Mouse (Mus musculus): ENCODE results near the gene Ggn. TPM values are rescaled to one million over a fixed set of nuclear protein-coding genes. Genes with fewer than 3 reads are reported as not detected.

Ggn gene
- 0.58 and 1.0 TPM in 2 replicates for polyA plus RNA-seq (2014; fragmentation: Nextera tagmentation; extraction: Ambion mirVana)

- Histone ChIP-seq H3K4me3 (ENCODE audit: low read depth, low read length) (peak within 1 kb of the TSS; percentile 56), H3K9me3 (ENCODE audit: control insufficient read depth, low read length) (no peaks in the 10 kb centered on the region), H3K4me2 (ENCODE audit: low read length) (peak within 1 kb of the TSS; percentile 64), H3K4me1 (replicated peaks; ENCODE audit: control insufficient read depth, insufficient read depth, low read length) (peaks cover 16% of the 10 kb centered on the region), H3K27ac (ENCODE audit: low read depth) (peak within 1 kb of the TSS; percentile 52; the same call in 1 of the 2 replicates), H3K27me3 (replicated peaks; ENCODE audit: control insufficient read depth, insufficient read depth, low read length) (peaks cover 37% of the 10 kb centered on the region), H3K36me3 (ENCODE audit: control insufficient read depth, insufficient read depth, low read length) (peaks cover 25% of the 10 kb centered on the region), H3K9ac (ENCODE audit: low read length) (peak within 1 kb of the TSS; percentile 44)
- DNase-seq (ENCODE audit: low spot score) (peak; percentile 92), ATAC-seq (replicated peaks; ENCODE audit: low FRiP score, low TSS enrichment, low read depth) (peak; percentile 75)
- 1% methylated on average over 30 of the region's 30 CpGs for WGBS
These were observed at the start of gene Ggn, which contains the start of gene Spred3 for GRCm38 (mm10) chr7:29170066-29170754. Ggn (plus strand) TSS chr7:29170210. Spred3 (minus strand) TSS chr7:29170411.

DNA sequence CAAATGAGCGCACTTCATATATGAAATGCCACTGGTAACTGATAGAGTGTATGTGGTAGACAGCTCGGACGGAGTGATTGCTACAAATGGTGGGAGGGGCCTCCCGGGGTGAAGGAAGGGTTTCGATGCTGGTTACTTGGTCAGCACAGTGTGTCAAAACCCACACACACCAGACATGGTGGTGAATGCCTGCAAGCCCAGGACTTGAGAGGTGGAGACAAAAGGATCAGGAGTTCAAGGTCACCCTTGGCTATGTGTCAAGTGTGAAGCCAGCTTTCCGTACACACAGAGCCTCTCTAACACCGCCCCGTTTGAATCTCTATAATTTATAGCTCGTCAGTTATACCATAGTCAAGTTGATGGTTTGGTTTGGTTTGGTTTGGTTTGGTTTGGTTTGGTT is 47.2 kb upstream of the Ggn start:
- Histone ChIP-seq H3K9me3 (ENCODE audit: control insufficient read depth, low read length) (no peaks in the 10 kb centered on the region), H3K27me3 (replicated peaks; ENCODE audit: control insufficient read depth, insufficient read depth, low read length) (no peaks in the 10 kb centered on the region), H3K4me1 (replicated peaks; ENCODE audit: control insufficient read depth, insufficient read depth, low read length) (peaks cover 11% of the 10 kb centered on the region; the same call in 1 of the 2 replicates), H3K36me3 (ENCODE audit: control insufficient read depth, insufficient read depth, low read length) (no peaks in the 10 kb centered on the region), H3K9ac (ENCODE audit: low read length) (no peak overlapping the region), H3K4me2 (ENCODE audit: low read length) (no peak overlapping the region), H3K27ac (ENCODE audit: low read depth) (no peak overlapping the region), H3K4me3 (ENCODE audit: low read depth, low read length) (no peak overlapping the region)
- WGBS, result 92% methylated on average over 9 of the region's 9 CpGs
- ATAC-seq (replicated peaks; ENCODE audit: low FRiP score, low TSS enrichment, low read depth), result no peak
- DNase-seq (ENCODE audit: low spot score), result no peak

- no peak overlapping the region for H3K27ac ChIP-seq (ENCODE audit: low read depth)
- WGBS, result 46% methylated on average over 5 of the region's 5 CpGs
- DNase-seq (ENCODE audit: low spot score), result no peak
- no peaks in the 10 kb centered on the region for H3K27me3 ChIP-seq (replicated peaks; ENCODE audit: control insufficient read depth, insufficient read depth, low read length)
- no peak overlapping the region for H3K9ac ChIP-seq (ENCODE audit: low read length)
- peaks cover 11% of the 10 kb centered on the region; the same call in 1 of the 2 replicates for H3K4me1 ChIP-seq (replicated peaks; ENCODE audit: control insufficient read depth, insufficient read depth, low read length)
- H3K9me3 ChIP-seq (ENCODE audit: control insufficient read depth, low read length), result no peaks in the 10 kb centered on the region
- no peak overlapping the region for H3K4me3 ChIP-seq (ENCODE audit: low read depth, low read length)
- ATAC-seq (replicated peaks; ENCODE audit: low FRiP score, low TSS enrichment, low read depth), result 0 out of 2 replicates have a peak, but pooled peaks have one; percentile 29
- no peak overlapping the region for H3K4me2 ChIP-seq (ENCODE audit: low read length)
- no peaks in the 10 kb centered on the region for H3K36me3 ChIP-seq (ENCODE audit: control insufficient read depth, insufficient read depth, low read length)
These were observed 46.3 kb upstream of the Ggn start for GRCm38 (mm10) chr7:29123531-29124358.

- H3K36me3 ChIP-seq (ENCODE audit: control insufficient read depth, insufficient read depth, low read length), result no peaks in the 10 kb centered on the region
- ATAC-seq (replicated peaks; ENCODE audit: low FRiP score, low TSS enrichment, low read depth) (peak; percentile 76), DNase-seq (ENCODE audit: low spot score) (peak; percentile 77)
- no peaks in the 10 kb centered on the region for H3K27me3 ChIP-seq (replicated peaks; ENCODE audit: control insufficient read depth, insufficient read depth, low read length)
- H3K4me3 ChIP-seq (ENCODE audit: low read depth, low read length), result peak within 1 kb of the TSS; percentile 43
- WGBS, result under 1% methylated on average over 16 of the region's 16 CpGs
- no peaks in the 10 kb centered on the region for H3K9me3 ChIP-seq (ENCODE audit: control insufficient read depth, low read length)
- H3K4me2 ChIP-seq (ENCODE audit: low read length), result peak within 1 kb of the TSS; percentile 85
- peaks cover 11% of the 10 kb centered on the region; the same call in 1 of the 2 replicates for H3K4me1 ChIP-seq (replicated peaks; ENCODE audit: control insufficient read depth, insufficient read depth, low read length)
- no peak within 1 kb of the TSS for H3K27ac ChIP-seq (ENCODE audit: low read depth)
- H3K9ac ChIP-seq (ENCODE audit: low read length), result peak within 1 kb of the TSS; percentile 31
These were observed 45.0 kb upstream of the Ggn start, which contains the start of gene Ryr1 for GRCm38 (mm10) chr7:29124970-29125369. Ryr1 (minus strand) TSS chr7:29125179.

- Histone ChIP-seq H3K4me1 (replicated peaks; ENCODE audit: control insufficient read depth, insufficient read depth, low read length) (peaks cover 11% of the 10 kb centered on the region; the same call in 1 of the 2 replicates), H3K27ac (ENCODE audit: low read depth) (no peak overlapping the region), H3K4me2 (ENCODE audit: low read length) (no peak overlapping the region), H3K9ac (ENCODE audit: low read length) (no peak overlapping the region), H3K36me3 (ENCODE audit: control insufficient read depth, insufficient read depth, low read length) (no peaks in the 10 kb centered on the region), H3K27me3 (replicated peaks; ENCODE audit: control insufficient read depth, insufficient read depth, low read length) (no peaks in the 10 kb centered on the region), H3K9me3 (ENCODE audit: control insufficient read depth, low read length) (no peaks in the 10 kb centered on the region), H3K4me3 (ENCODE audit: low read depth, low read length) (no peak overlapping the region)
- peak; percentile 77 for DNase-seq (ENCODE audit: low spot score)
- WGBS, result 15% methylated on average over 7 of the region's 7 CpGs
- 0 out of 2 replicates have a peak, but pooled peaks have one; percentile 9 for ATAC-seq (replicated peaks; ENCODE audit: low FRiP score, low TSS enrichment, low read depth)
These were observed 43.7 kb upstream of the Ggn start for GRCm38 (mm10) chr7:29126173-29126915.

DNA sequence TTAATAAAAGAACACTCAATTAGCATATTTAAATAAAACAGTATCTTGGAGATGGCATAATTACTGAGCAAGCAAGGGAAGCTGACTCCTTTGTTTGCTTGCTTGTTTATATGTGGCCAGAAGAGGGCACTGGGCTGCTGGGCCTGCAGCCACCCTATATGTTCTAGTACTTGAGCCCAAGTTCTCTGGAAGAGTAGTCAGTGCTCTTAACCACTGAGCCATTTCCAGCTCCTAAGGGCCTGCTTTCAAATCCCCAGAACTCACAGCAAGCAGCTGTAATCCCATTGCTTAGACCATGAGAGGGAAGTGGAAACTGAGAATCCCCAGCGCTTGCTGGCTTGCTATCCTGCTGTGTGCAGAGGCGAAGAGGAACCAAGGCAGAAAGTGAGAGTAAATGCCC is 41.3 kb upstream of the Ggn start:
- no peak overlapping the region for H3K4me3 ChIP-seq (ENCODE audit: low read depth, low read length)
- peaks cover 11% of the 10 kb centered on the region; the same call in 1 of the 2 replicates for H3K4me1 ChIP-seq (replicated peaks; ENCODE audit: control insufficient read depth, insufficient read depth, low read length)
- no peaks in the 10 kb centered on the region for H3K9me3 ChIP-seq (ENCODE audit: control insufficient read depth, low read length)
- DNase-seq (ENCODE audit: low spot score), result no peak
- 67% methylated on average over 2 of the region's 2 CpGs for WGBS
- H3K27ac ChIP-seq (ENCODE audit: low read depth), result no peak overlapping the region
- ATAC-seq (replicated peaks; ENCODE audit: low FRiP score, low TSS enrichment, low read depth), result no peak
- no peak overlapping the region for H3K9ac ChIP-seq (ENCODE audit: low read length)
- no peaks in the 10 kb centered on the region for H3K36me3 ChIP-seq (ENCODE audit: control insufficient read depth, insufficient read depth, low read length)
- H3K4me2 ChIP-seq (ENCODE audit: low read length), result no peak overlapping the region
- no peaks in the 10 kb centered on the region for H3K27me3 ChIP-seq (replicated peaks; ENCODE audit: control insufficient read depth, insufficient read depth, low read length)

- Histone ChIP-seq H3K27ac (ENCODE audit: low read depth) (no peak overlapping the region), H3K4me2 (ENCODE audit: low read length) (peak overlapping the region; percentile 49), H3K4me1 (replicated peaks; ENCODE audit: control insufficient read depth, insufficient read depth, low read length) (0 out of 2 replicates have a peak, but pooled peaks cover 10% of the 10 kb centered on the region), H3K27me3 (replicated peaks; ENCODE audit: control insufficient read depth, insufficient read depth, low read length) (no peaks in the 10 kb centered on the region), H3K4me3 (ENCODE audit: low read depth, low read length) (peak overlapping the region; percentile 25; the same call in 1 of the 2 replicates), H3K9ac (ENCODE audit: low read length) (no peak overlapping the region), H3K36me3 (ENCODE audit: control insufficient read depth, insufficient read depth, low read length) (no peaks in the 10 kb centered on the region), H3K9me3 (ENCODE audit: control insufficient read depth, low read length) (no peaks in the 10 kb centered on the region)
- no peak for ATAC-seq (replicated peaks; ENCODE audit: low FRiP score, low TSS enrichment, low read depth)
- DNase-seq (ENCODE audit: low spot score), result no peak
- 4% methylated on average over 3 of the region's 4 CpGs for WGBS
These were observed 35.8 kb upstream of the Ggn start for GRCm38 (mm10) chr7:29134230-29134629.
